Mouse (Mus musculus): Measurements from ENCODE around the gene Plch2. TPM values are rescaled to one million over a fixed set of nuclear protein-coding genes. Genes with fewer than 3 reads are reported as not detected.

Gene Plch2
- polyA plus RNA-seq, 1 experiment from 2014 or later: 5.2 TPM

DNA sequence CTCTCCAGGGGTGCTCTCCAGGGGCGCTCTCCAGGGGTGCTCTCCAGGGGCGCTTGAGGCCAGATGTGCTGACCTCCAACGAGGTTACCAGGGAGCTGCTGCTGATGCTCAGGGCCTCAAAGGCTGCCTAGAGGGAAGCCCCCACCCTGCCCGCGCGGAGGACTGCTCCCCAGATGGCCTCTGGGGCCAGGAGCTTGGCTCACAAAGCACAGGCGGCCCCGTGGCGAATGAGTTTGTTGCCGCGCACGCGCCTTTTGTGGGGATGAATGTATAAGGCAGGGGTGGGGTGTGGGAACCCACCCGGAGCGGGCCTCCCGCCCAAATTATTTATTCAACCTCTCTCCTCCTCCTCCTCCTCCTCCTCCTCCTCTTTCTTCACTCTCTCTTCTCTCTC lies 107.0 kb downstream of the Plch2 start:
- Histone ChIP-seq H3K9me3 (ENCODE audit: low read depth, low read length) (no peaks in the 10 kb centered on the region), H3K4me3 (ENCODE audit: low read depth, low read length) (no peak overlapping the region), H3K9ac (no peak overlapping the region), H3K27ac (ENCODE audit: low read depth) (no peak overlapping the region), H3K27me3 (ENCODE audit: insufficient read depth, low read length) (peaks cover 63% of the 10 kb centered on the region), H3K4me2 (no peak overlapping the region), H3K4me1 (ENCODE audit: insufficient read depth) (no peaks in the 10 kb centered on the region), H3K36me3 (ENCODE audit: insufficient read depth) (no peaks in the 10 kb centered on the region)
- WGBS: 12% methylated on average over 16 of the region's 16 CpGs
- ATAC-seq (ENCODE audit: insufficient read depth): no peak
- TF ChIP-seq CTCF (IDR thresholded peaks at IDR 0.05; ENCODE audit: low read depth): no peak
- no peak for DNase-seq

DNA sequence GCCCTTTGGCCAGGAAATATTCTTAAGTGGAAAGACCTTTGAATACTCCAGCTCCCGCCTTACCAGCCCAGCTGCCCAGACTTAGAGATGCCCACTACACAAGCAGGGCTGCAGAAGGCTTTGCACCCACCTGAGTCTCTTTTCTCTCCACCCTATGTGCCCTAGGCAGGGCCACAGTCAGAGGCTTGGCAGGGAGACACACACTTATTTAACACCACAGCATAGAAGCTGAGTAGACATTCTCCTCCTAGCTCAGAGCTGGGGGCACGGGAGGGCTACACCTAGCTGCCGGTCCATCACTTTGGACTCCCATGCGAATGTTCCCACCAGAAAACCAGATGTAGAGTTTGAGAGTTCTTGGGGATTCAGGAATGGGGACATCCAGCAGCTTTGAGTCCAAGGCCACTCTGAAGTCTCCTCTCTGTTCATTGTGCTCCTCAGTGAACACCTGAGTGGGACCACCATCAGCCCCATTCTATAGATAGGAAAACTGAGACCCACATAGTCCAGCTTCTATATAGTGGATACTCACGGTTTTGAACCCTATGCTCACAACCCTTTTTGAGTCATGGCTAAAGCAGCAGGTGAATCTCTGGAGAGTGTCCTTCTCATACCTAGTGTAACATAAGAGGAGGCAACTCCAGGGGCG lies 107.5 kb downstream of the Plch2 start:
- no peaks in the 10 kb centered on the region for H3K36me3 ChIP-seq (ENCODE audit: insufficient read depth)
- H3K4me1 ChIP-seq (ENCODE audit: insufficient read depth): no peaks in the 10 kb centered on the region
- ATAC-seq (ENCODE audit: insufficient read depth) (no peak), DNase-seq (no peak)
- WGBS: 58% methylated on average over 6 of the region's 6 CpGs
- no peak overlapping the region for H3K9ac ChIP-seq
- TF ChIP-seq CTCF (IDR thresholded peaks at IDR 0.05; ENCODE audit: low read depth): no peak
- peaks cover 58% of the 10 kb centered on the region for H3K27me3 ChIP-seq (ENCODE audit: insufficient read depth, low read length)
- no peaks in the 10 kb centered on the region for H3K9me3 ChIP-seq (ENCODE audit: low read depth, low read length)
- H3K27ac ChIP-seq (ENCODE audit: low read depth): no peak overlapping the region
- no peak overlapping the region for H3K4me3 ChIP-seq (ENCODE audit: low read depth, low read length)
- no peak overlapping the region for H3K4me2 ChIP-seq

DNA sequence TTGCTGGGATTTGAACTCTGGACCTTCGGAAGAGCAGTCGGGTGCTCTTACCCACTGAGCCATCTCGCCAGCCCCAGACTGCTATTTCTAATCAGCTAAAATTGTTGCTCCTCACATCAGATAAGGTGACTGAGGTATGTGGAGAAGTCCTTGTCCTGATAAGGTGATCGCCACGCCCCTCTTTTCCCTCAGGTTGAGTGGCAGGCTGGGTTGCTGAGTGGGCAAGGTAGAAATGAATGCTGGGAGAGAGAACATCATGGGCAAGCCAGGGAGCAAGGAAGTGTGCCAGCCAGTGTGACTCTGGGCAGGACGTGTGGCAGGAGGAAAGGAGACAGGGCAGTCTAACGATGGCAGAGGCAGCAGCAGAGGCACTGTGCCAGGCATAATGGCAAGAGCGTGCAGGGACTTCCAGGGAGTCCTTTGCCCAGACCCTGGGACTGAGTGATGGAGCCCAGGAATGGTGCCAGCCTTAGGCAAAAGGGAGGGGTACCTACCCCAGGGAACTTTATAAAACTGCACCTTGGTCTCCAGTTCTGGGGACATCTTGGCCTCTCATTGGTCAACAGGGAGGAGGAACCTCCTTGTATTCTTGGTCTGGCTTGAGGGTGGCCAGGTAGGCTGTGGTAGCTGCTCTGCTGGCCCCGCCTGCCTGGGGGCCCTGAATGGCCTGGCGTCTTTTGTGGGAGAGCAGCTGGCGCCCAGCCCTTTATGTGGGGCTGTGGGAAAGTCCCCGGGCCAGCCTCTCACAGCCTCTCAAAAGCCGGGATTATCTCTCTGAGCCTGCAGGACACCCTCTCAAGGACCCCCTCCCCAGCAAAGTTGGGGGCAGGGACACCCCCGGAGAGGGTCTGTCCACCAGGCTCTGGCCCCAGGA lies 108.3 kb downstream of the Plch2 start:
- Histone ChIP-seq H3K9me3 (ENCODE audit: low read depth, low read length) (no peaks in the 10 kb centered on the region), H3K27me3 (ENCODE audit: insufficient read depth, low read length) (peaks cover 51% of the 10 kb centered on the region), H3K4me2 (no peak overlapping the region), H3K27ac (ENCODE audit: low read depth) (no peak overlapping the region), H3K9ac (no peak overlapping the region), H3K4me3 (ENCODE audit: low read depth, low read length) (no peak overlapping the region), H3K36me3 (ENCODE audit: insufficient read depth) (no peaks in the 10 kb centered on the region), H3K4me1 (ENCODE audit: insufficient read depth) (no peaks in the 10 kb centered on the region)
- TF ChIP-seq CTCF (IDR thresholded peaks at IDR 0.05; ENCODE audit: low read depth): no peak
- 41% methylated on average over 14 of the region's 14 CpGs for WGBS
- ATAC-seq (ENCODE audit: insufficient read depth) (no peak), DNase-seq (peak; percentile 8)

DNA sequence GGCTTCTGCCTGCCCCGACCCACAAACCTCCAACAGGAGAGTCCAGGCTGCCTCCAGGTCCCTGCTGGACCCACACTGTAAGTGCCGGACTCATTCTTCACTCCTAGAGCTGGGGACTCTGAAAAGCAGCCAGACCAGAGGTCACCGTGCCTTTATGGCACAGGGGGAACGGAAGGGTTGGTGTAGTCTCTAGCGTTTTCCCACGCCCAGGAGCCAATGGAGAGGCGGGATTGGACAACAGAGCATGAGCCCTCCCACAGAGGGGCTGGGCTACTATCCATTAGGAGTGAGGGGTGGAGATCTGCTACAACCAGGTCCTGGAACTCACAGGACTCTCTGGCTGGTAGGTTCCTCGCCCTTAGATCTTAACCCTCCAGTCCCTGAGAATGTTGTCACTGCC lies 110.3 kb downstream of the Plch2 start:
- Histone ChIP-seq H3K27ac (ENCODE audit: low read depth) (no peak overlapping the region), H3K4me3 (ENCODE audit: low read depth, low read length) (peak overlapping the region; percentile 6), H3K4me2 (peak overlapping the region; percentile 52), H3K9ac (0 out of 2 replicates have a peak overlapping the region, but pooled peaks have one; percentile 14), H3K27me3 (ENCODE audit: insufficient read depth, low read length) (peaks cover 31% of the 10 kb centered on the region), H3K36me3 (ENCODE audit: insufficient read depth) (no peaks in the 10 kb centered on the region), H3K9me3 (ENCODE audit: low read depth, low read length) (no peaks in the 10 kb centered on the region), H3K4me1 (ENCODE audit: insufficient read depth) (no peaks in the 10 kb centered on the region)
- peak; percentile 85 for DNase-seq
- WGBS: 2% methylated on average over 8 of the region's 8 CpGs
- peak; percentile 86 for ATAC-seq (ENCODE audit: insufficient read depth)
- TF ChIP-seq CTCF (IDR thresholded peaks at IDR 0.05; ENCODE audit: low read depth): no peak

DNA sequence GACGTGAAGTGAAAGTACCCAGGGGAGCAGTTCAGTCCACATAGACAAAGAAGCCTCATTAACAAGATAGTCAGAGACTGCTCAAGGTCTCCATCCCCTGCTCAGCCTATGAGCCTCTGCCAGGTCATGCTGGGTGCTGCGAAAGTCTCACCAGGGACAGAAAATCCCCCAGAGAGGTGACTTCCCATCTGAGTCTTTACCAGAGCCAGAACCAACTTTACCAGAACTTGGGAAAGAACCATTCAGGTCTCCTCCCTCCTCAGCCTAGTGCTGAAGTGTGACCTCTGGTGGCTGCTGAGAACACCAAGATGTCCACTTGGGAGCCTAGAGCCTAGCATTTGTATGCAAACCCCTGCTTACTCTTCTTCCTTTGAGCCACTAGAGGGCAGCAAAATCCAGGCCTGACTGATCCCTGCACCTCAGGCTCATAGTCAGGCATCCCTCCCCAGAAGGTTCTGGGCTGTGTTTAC lies 112.4 kb downstream of the Plch2 start:
- Histone ChIP-seq H3K36me3 (ENCODE audit: insufficient read depth) (no peaks in the 10 kb centered on the region), H3K9me3 (ENCODE audit: low read depth, low read length) (no peaks in the 10 kb centered on the region), H3K4me1 (ENCODE audit: insufficient read depth) (no peaks in the 10 kb centered on the region), H3K27ac (ENCODE audit: low read depth) (no peak overlapping the region), H3K4me2 (no peak overlapping the region), H3K27me3 (ENCODE audit: insufficient read depth, low read length) (peaks cover 9% of the 10 kb centered on the region), H3K9ac (no peak overlapping the region), H3K4me3 (ENCODE audit: low read depth, low read length) (no peak overlapping the region)
- peak; percentile 95 for TF ChIP-seq CTCF (IDR thresholded peaks at IDR 0.05; ENCODE audit: low read depth)
- DNase-seq: peak; percentile 92
- WGBS: 13% methylated on average over 2 of the region's 2 CpGs
- peak; percentile 75 for ATAC-seq (ENCODE audit: insufficient read depth)

DNA sequence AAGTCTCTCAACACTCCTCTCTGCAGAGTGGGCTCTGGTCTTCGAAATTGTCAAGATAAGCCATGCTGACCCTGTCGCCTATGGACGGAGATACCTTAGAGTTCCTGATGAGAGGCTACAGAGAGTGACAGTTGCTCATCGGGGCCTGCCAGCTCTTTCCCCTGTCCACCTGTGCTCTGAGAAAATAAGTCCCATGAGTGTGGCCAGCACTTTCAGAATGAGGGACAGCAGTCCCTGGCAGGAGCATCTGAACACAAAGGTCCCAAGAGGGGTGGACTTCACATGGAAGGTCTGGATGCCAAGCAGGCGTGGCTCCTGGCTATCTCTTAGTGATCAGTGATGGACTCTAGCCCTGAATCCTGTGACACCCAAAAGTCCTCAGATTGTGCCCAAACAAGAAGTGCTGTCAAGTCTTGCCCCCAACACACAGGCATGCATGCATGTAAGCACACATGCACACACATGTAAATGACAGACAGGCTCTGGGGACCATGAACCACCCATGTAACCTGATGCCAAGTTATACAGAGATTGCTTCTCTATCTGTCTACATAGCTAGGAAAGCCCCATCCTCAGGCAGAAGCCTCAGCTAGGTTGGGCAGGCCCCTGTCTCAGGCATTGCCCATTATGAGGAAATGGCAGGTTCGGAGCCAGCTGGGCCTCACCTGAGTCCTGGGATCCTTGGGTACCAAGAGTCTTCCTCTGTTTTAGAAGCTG lies 113.1 kb downstream of the Plch2 start:
- H3K4me3 ChIP-seq (ENCODE audit: low read depth, low read length): no peak overlapping the region
- peaks cover 3% of the 10 kb centered on the region; the same call in 1 of the 2 replicates for H3K27me3 ChIP-seq (ENCODE audit: insufficient read depth, low read length)
- WGBS: 79% methylated on average over 6 of the region's 6 CpGs
- no peak overlapping the region for H3K4me2 ChIP-seq
- no peak for TF ChIP-seq CTCF (IDR thresholded peaks at IDR 0.05; ENCODE audit: low read depth)
- H3K9ac ChIP-seq: no peak overlapping the region
- H3K9me3 ChIP-seq (ENCODE audit: low read depth, low read length): no peaks in the 10 kb centered on the region
- ATAC-seq (ENCODE audit: insufficient read depth) (no peak), DNase-seq (no peak)
- no peaks in the 10 kb centered on the region for H3K4me1 ChIP-seq (ENCODE audit: insufficient read depth)
- H3K36me3 ChIP-seq (ENCODE audit: insufficient read depth): no peaks in the 10 kb centered on the region
- no peak overlapping the region for H3K27ac ChIP-seq (ENCODE audit: low read depth)

Measured in lung, embryonic 14.5 days (tissue).